Mouse (Mus musculus) limb, embryonic 11.5 days (tissue): ENCODE measurements around the gene Sike1. TPM values are rescaled to one million over a fixed set of nuclear protein-coding genes. Genes with fewer than 3 reads are reported as not detected.

Source experiments
- ATAC-seq: fragments of 200-750 bp; cut with Nextera tagmentation; 2 replicates; pipeline ENCODE4 v1.8.0; 2017; ENCODE audit warnings: low read depth; ENCODE audit not compliant: insufficient number of reproducible peaks, low FRiP score, low TSS enrichment
- DNase-seq: peaks from one replicate; pipeline ENCODE4 v3.0.0-alpha.2; 2015; ENCODE audit warnings: low spot score
- H3K27ac ChIP-seq: fragments of 300-500 bp; sonication (generic); replicated peaks from 2 replicates; pipeline ENCODE4 v1.5.1; 2014; ENCODE audit warnings: low read depth, mild to moderate bottlenecking, low read length
- H3K27me3 ChIP-seq: fragments of 300-500 bp; sonication (generic); 2 replicates; pipeline ENCODE4 v1.6.1; 2014; ENCODE audit warnings: mild to moderate bottlenecking, low read length, mixed read lengths; ENCODE audit not compliant: control insufficient read depth, insufficient read depth
- H3K36me3 ChIP-seq: fragments of 300-500 bp; sonication (generic); 2 replicates; pipeline ENCODE4 v1.6.1; 2014; ENCODE audit warnings: mild to moderate bottlenecking, low read length, moderate library complexity, mixed read lengths; ENCODE audit not compliant: control insufficient read depth, insufficient read depth
- H3K4me1 ChIP-seq: fragments of 300-500 bp; sonication (generic); 2 replicates; pipeline ENCODE4 v1.6.1; 2014; ENCODE audit warnings: low read length, mixed read lengths; ENCODE audit not compliant: control insufficient read depth, insufficient read depth
- H3K4me2 ChIP-seq: fragments of 300-500 bp; sonication (generic); 2 replicates; pipeline ENCODE4 v1.6.1; 2014; ENCODE audit warnings: low read depth, mild to moderate bottlenecking, moderate library complexity; ENCODE audit not compliant: severe bottlenecking
- H3K4me3 ChIP-seq: fragments of 300-500 bp; sonication (generic); 2 replicates; pipeline ENCODE4 v1.5.1; 2014; ENCODE audit warnings: low read depth, low read length
- H3K9ac ChIP-seq: fragments of 300-500 bp; sonication (generic); 2 replicates; pipeline ENCODE4 v1.6.1; 2014; ENCODE audit warnings: mild to moderate bottlenecking, low read length
- H3K9me3 ChIP-seq: fragments of 300-500 bp; sonication (generic); 2 replicates; pipeline ENCODE4 v1.6.1; 2016; ENCODE audit warnings: low read length; ENCODE audit not compliant: control insufficient read depth
- WGBS: fragments of 180-500 bp; shearing (Covaris S2); extraction: QIAGEN DNeasy Blood & Tissue Kit; methylation state at CpG from one replicate; pipeline ENCODE4 v1.1.7; 2014; 5-methylcytosine and 5-hydroxymethylcytosine counted together
- polyA plus RNA-seq: library from polyadenylated mRNA; unstranded; fragments of >200 nt; fragmentation: Nextera tagmentation; extraction: Ambion mirVana; gene quantifications from 2 replicates; pipeline ENCODE4 v1.2.1, GENCODE M21; 2014

Sike1 gene
- polyA plus RNA-seq, 1 experiment from 2014 or later = 57.8 TPM

- Histone ChIP-seq H3K4me3 (no peak overlapping the region), H3K4me2 (no peak overlapping the region), H3K9ac (no peak overlapping the region), H3K27me3 (no peaks in the 10 kb centered on the region), H3K9me3 (no peaks in the 10 kb centered on the region), H3K27ac (no peak overlapping the region), H3K36me3 (no peaks in the 10 kb centered on the region), H3K4me1 (no peaks in the 10 kb centered on the region)
- no peak for DNase-seq
- WGBS = 90% methylated on average over 3 of the region's 3 CpGs
- ATAC-seq = no peak
Measured at GRCm38 (mm10) chr3:102970508-102970907, 25.0 kb upstream of the Sike1 start.

GRCm38 (mm10) chr3:102976906-102977305 is 18.6 kb upstream of the Sike1 start:
- WGBS = 86% methylated on average over 4 of the region's 4 CpGs
- Histone ChIP-seq H3K9me3 (no peaks in the 10 kb centered on the region), H3K36me3 (no peaks in the 10 kb centered on the region), H3K4me1 (no peaks in the 10 kb centered on the region), H3K27me3 (no peaks in the 10 kb centered on the region), H3K4me2 (no peak overlapping the region), H3K27ac (no peak overlapping the region), H3K4me3 (no peak overlapping the region), H3K9ac (no peak overlapping the region)
- no peak for DNase-seq
- ATAC-seq = no peak

- H3K36me3 ChIP-seq = no peaks in the 10 kb centered on the region
- no peak overlapping the region for H3K9ac ChIP-seq
- no peak for DNase-seq
- 57% methylated on average over 10 of the region's 10 CpGs for WGBS
- H3K27me3 ChIP-seq = no peaks in the 10 kb centered on the region
- H3K9me3 ChIP-seq = no peaks in the 10 kb centered on the region
- H3K27ac ChIP-seq = no peak overlapping the region
- no peaks in the 10 kb centered on the region for H3K4me1 ChIP-seq
- H3K4me3 ChIP-seq = no peak overlapping the region
- no peak overlapping the region for H3K4me2 ChIP-seq
- ATAC-seq = no peak
Measured at GRCm38 (mm10) chr3:102979550-102980348, 15.8 kb upstream of the Sike1 start.

GRCm38 (mm10) chr3:102980349-102980736 is 15.2 kb upstream of the Sike1 start:
- Histone ChIP-seq H3K4me3 (no peak overlapping the region), H3K27ac (no peak overlapping the region), H3K27me3 (no peaks in the 10 kb centered on the region), H3K4me2 (no peak overlapping the region), H3K9ac (no peak overlapping the region), H3K36me3 (no peaks in the 10 kb centered on the region), H3K9me3 (no peaks in the 10 kb centered on the region), H3K4me1 (no peaks in the 10 kb centered on the region)
- DNase-seq (no peak), ATAC-seq (no peak)
- WGBS = 75% methylated on average over 3 of the region's 3 CpGs

DNA sequence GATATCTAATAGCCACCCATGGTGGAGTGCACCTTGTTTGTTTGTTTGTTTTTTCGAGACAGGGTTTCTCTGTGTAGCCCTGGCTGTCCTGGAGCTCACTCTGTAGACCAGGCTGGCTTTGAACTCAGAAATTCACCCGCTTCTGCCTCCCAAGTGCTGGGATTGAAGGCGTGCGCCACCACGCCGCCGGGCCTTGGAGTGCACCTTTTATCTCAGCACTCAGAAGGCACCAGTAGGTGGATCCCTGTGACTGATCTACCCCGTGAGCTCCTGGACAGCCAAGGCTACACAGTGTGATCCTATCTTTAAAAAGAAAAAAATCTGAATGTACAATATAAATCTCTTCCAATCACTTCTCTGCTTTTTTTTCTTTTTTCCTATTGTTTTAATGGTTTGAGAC is 4.5 kb upstream of the Sike1 start:
- Histone ChIP-seq H3K27ac (no peak overlapping the region), H3K4me2 (no peak overlapping the region), H3K36me3 (no peaks in the 10 kb centered on the region), H3K4me3 (no peak overlapping the region), H3K9ac (no peak overlapping the region), H3K4me1 (no peaks in the 10 kb centered on the region), H3K27me3 (no peaks in the 10 kb centered on the region), H3K9me3 (no peaks in the 10 kb centered on the region)
- no peak for DNase-seq
- no peak for ATAC-seq
- WGBS = 70% methylated on average over 8 of the region's 8 CpGs

GRCm38 (mm10) chr3:102992936-102993335 is 2.6 kb upstream of the Sike1 start:
- no peaks in the 10 kb centered on the region for H3K27me3 ChIP-seq
- H3K36me3 ChIP-seq = no peaks in the 10 kb centered on the region
- no peak overlapping the region for H3K9ac ChIP-seq
- WGBS = 74% methylated on average over 3 of the region's 3 CpGs
- H3K27ac ChIP-seq = no peak overlapping the region
- no peak for ATAC-seq
- DNase-seq = no peak
- H3K9me3 ChIP-seq = no peaks in the 10 kb centered on the region
- H3K4me3 ChIP-seq = no peak overlapping the region
- H3K4me1 ChIP-seq = 0 out of 2 replicates have a peak, but pooled peaks cover 2% of the 10 kb centered on the region
- H3K4me2 ChIP-seq = no peak overlapping the region

DNA sequence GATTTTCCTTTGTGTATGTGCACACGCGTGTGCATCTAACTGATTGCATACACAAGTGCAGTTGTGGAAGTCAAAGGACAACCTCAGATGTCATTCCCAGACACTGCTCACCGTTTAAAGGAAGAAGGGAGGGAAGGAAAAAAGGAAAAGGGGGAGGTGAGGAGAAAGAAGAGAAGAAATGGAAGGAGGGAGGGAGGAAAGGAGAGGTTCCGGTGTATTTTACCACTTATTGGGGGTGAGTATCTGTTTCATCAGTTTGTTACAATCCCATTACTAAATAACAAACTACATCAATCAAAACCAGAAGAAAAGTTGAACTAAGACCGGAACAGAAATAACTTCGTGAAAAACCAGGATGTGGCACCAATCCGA is 289 bp upstream of the Sike1 start:
- no peak for ATAC-seq

DNA sequence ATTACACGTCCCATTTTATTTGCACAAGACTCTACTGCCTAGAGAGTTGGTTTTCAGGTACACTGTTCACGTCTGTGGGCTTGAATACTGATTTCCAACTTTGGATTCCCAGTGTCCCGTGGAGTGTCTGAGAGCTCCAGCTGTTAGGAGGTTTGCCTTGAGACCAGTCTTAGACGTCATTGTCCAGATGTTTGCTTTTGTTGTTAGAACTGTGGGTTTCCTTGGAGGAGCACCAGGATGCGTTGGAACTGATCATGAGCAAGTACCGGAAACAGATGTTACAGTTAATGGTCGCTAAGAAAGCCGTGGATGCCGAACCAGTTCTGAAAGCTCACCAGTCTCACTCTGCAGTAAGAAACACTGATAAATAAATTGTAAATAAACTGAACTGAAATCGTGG is 1.5 kb downstream of the Sike1 start:
- Histone ChIP-seq H3K27me3 (no peaks in the 10 kb centered on the region), H3K9me3 (no peaks in the 10 kb centered on the region), H3K4me2 (no peak overlapping the region), H3K36me3 (peaks cover 11% of the 10 kb centered on the region), H3K9ac (no peak overlapping the region), H3K4me3 (no peak overlapping the region), H3K4me1 (0 out of 2 replicates have a peak, but pooled peaks cover 2% of the 10 kb centered on the region), H3K27ac (no peak overlapping the region)
- DNase-seq (no peak), ATAC-seq (no peak)
- 78% methylated on average over 10 of the region's 10 CpGs for WGBS

More for the DNA sequence above, 289 bp upstream of the Sike1 start:
- H3K4me3 ChIP-seq = peak overlapping the region; percentile 71
- 59% methylated on average over 7 of the region's 7 CpGs for whole genome bisulfite sequencing
- H3K9me3 ChIP-seq = no peaks in the 10 kb centered on the region
- H3K9ac ChIP-seq = no peak overlapping the region; the same call in 1 of the 2 replicates
- no peak for DNase-seq
- peaks cover 1% of the 10 kb centered on the region; the same call in 1 of the 2 replicates for H3K36me3 ChIP-seq
- H3K27ac ChIP-seq = no peak overlapping the region
- no peaks in the 10 kb centered on the region for H3K27me3 ChIP-seq
- 0 out of 2 replicates have a peak, but pooled peaks cover 2% of the 10 kb centered on the region for H3K4me1 ChIP-seq
- peak overlapping the region; percentile 75; the same call in 1 of the 2 replicates for H3K4me2 ChIP-seq
